Mouse (Mus musculus) CD4-positive naive resting alpha-beta T cell, adult 76 days (primary cell): ENCODE results near the gene Olfr159. TPM values are rescaled to one million over a fixed set of nuclear protein-coding genes. Genes with fewer than 3 reads are reported as not detected.

ENCODE experiments used
- total RNA-seq: library from RNA; stranded (reverse); gene quantifications from one replicate; pipeline ENCODE4 v1.2.4, GENCODE M21; 2023

Olfr159 gene
- not detected for total RNA-seq

GRCm38 (mm10) chr4:43770909-43771308 is at the start of gene Olfr159:
Gene Olfr159 (minus strand): TSS chr4:43771009.

GRCm38 (mm10) chr4:43729794-43730550 is 40.8 kb downstream of the Olfr159 start, which contains the start of gene Spaar:
Gene Spaar (plus strand): TSS chr4:43730034.

GRCm38 (mm10) chr4:43726995-43727394 is 43.8 kb downstream of the Olfr159 start, which contains the start of gene Hrct1:
Gene Hrct1 (plus strand): TSS chr4:43727188.

Other genes starting within 250 kb of the Olfr159 start
- not detected for gene Tpm2, start 247.2 kb downstream of the Olfr159 start, total RNA-seq
- 73.3 TPM for gene Creb3, start 208.7 kb downstream of the Olfr159 start, total RNA-seq
- 270 TPM for gene Tln1, start 208.3 kb downstream of the Olfr159 start, total RNA-seq
- 34.1 TPM for gene Rgp1, start 192.3 kb downstream of the Olfr159 start, total RNA-seq
- gene Gba2, start 192.1 kb downstream of the Olfr159 start, total RNA-seq = 26.5 TPM
- not detected for gene Msmp, start 186.5 kb downstream of the Olfr159 start, total RNA-seq
- gene Npr2, start 139.1 kb downstream of the Olfr159 start, total RNA-seq = not detected
- 0.62 TPM for gene Spag8, start 117.4 kb downstream of the Olfr159 start, total RNA-seq
- gene Hint2, start 114.5 kb downstream of the Olfr159 start, total RNA-seq = 17.1 TPM
- gene Tmem8b, start 102.0 kb downstream of the Olfr159 start, total RNA-seq = 4.6 TPM
- not detected for gene Fam221b, start 101.9 kb downstream of the Olfr159 start, total RNA-seq
- gene Olfr70, start 70.2 kb downstream of the Olfr159 start, total RNA-seq = not detected
- gene Olfr71, start 60.8 kb downstream of the Olfr159 start, total RNA-seq = not detected
- gene Hrct1, start 43.8 kb downstream of the Olfr159 start, total RNA-seq = not detected
- not detected for gene Spaar, start 41.0 kb downstream of the Olfr159 start, total RNA-seq
- gene Olfr156, start 52.9 kb upstream of the Olfr159 start, total RNA-seq = not detected
- gene Olfr157, start 69.2 kb upstream of the Olfr159 start, total RNA-seq = not detected
- gene Olfr155, start 80.6 kb upstream of the Olfr159 start, total RNA-seq = not detected
- gene Reck, start 104.5 kb upstream of the Olfr159 start, total RNA-seq = 3.0 TPM
- gene Glipr2, start 186.4 kb upstream of the Olfr159 start, total RNA-seq = 30.3 TPM
- 0.29 TPM for gene Ccin, start 212.5 kb upstream of the Olfr159 start, total RNA-seq
- 136 TPM for gene Clta, start 233.4 kb upstream of the Olfr159 start, total RNA-seq